Comparison of ENCODE assay signal across 14 mouse cellular contexts in the genomic region with DNA sequence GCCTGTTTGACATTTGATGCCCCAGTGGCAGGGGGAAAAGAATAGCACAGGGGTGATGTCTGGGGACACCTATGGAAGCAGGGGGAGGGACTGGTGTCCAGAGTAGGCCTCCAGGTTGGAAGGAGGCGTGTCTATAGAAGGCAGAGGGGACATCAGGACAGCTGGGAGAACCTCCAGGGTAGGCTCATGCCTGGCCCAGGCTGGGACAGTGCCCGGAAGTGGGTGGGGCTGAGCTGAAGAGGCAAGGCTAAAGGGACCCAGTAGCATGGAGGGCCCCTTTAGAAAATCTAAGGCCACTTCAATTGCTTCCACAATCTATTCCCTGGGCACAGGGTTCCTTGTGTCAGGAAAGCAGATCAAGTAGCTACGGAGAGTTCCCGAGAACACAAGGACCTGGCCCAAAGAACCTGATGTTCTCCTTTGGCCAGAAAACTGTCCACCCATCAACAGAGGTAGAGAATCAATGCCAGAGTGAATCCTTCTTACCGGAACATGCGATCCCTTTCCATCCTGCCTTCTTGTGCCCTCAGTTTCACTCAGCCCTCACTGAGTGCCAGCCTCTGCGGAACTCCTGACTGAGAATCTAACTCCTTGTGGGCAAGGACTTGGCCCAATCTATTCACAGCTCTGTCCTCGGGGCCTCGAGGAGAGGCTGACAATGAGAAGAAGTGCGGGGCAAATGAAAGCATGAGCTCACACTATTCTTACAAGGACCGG. TPM values are rescaled to one million over a fixed set of nuclear protein-coding genes. Genes with fewer than 3 reads are reported as not detected.
DNase-seq lines count a peak whose midpoint lies in the region; ATAC-seq and TF ChIP-seq lines count a peak whose summit lies in the region.
"Had no signal": no experiment of that assay in that cellular context is flagged by ENCODE, and none has a peak within 500 bp of the region (broad histone marks: within the 10 kb centered on the region; RNA-seq: fewer than 3 reads in every experiment).

No protein-coding gene starts in this region.

- H3K27ac ChIP-seq in midbrain, embryonic 11.5 days (ENCODE audit: low read depth, low read length) = no peak overlapping the region
- no peak overlapping the region for H3K27ac ChIP-seq in midbrain, embryonic 10.5 days (replicated peaks)
- no peak overlapping the region for H3K27ac ChIP-seq in heart, postnatal 0 days (ENCODE audit: low read depth)
- H3K27ac ChIP-seq: hindbrain, embryonic 14.5 days; liver, embryonic 12.5 days; stomach, embryonic 15.5 days had no signal

- ATAC-seq in midbrain, embryonic 11.5 days (ENCODE audit: low FRiP score) = no peak
- peak; percentile 25; the same call in 1 of the 2 replicates for ATAC-seq in heart, postnatal 0 days (ENCODE audit: insufficient read depth, low read depth)
- ATAC-seq: liver, embryonic 12.5 days had no signal

- H3K9ac ChIP-seq in midbrain, embryonic 11.5 days (ENCODE audit: low read length) = no peak overlapping the region
- H3K9ac ChIP-seq in heart, postnatal 0 days (replicated peaks; ENCODE audit: low read depth, low read length) = no peak overlapping the region
- H3K9ac ChIP-seq: hindbrain, embryonic 14.5 days; liver, embryonic 12.5 days; stomach, embryonic 15.5 days had no signal

- peak; percentile 48 for DNase-seq in adrenal gland, adult 2 months
- DNase-seq in adrenal gland, adult 8-10 months = no peak
- peak; percentile 75 for DNase-seq in midbrain, embryonic 11.5 days (ENCODE audit: low spot score, missing footprints)
- no peak for DNase-seq in midbrain, embryonic 10.5 days (ENCODE audit: low spot score)
- no peak for DNase-seq in heart, postnatal 0 days (ENCODE audit: low spot score)
- peak; percentile 92 for DNase-seq in skeletal muscle tissue, adult 2 months (ENCODE audit: low read depth, low spot score)
- DNase-seq in spleen, adult 12 weeks (ENCODE audit: low spot score) = no peak
- no peak for DNase-seq in kidney, postnatal 14 days
- DNase-seq: cerebellum, adult 2 months; right cerebral cortex, postnatal 4 days had no signal

- TF ChIP-seq EP300 in heart, postnatal 0 days (IDR thresholded peaks at IDR 0.05; ENCODE audit: low read depth) = no peak

- H3K27me3 ChIP-seq in midbrain, embryonic 11.5 days (ENCODE audit: control insufficient read depth, insufficient read depth, low read length) = peaks cover 9% of the 10 kb centered on the region
- H3K27me3 ChIP-seq in midbrain, embryonic 10.5 days (ENCODE audit: low read depth, poor library complexity, severe bottlenecking) = peaks cover 44% of the 10 kb centered on the region
- H3K27me3 ChIP-seq in heart, postnatal 0 days (ENCODE audit: control insufficient read depth, insufficient read depth, low read length) = peaks cover 21% of the 10 kb centered on the region

- H3K4me2 ChIP-seq in midbrain, embryonic 11.5 days = no peak overlapping the region
- no peak overlapping the region for H3K4me2 ChIP-seq in heart, postnatal 0 days (ENCODE audit: low read depth, low read length)
- H3K4me2 ChIP-seq: hindbrain, embryonic 14.5 days; liver, embryonic 12.5 days; stomach, embryonic 15.5 days had no signal

- H3K9me3 ChIP-seq in midbrain, embryonic 11.5 days (ENCODE audit: control insufficient read depth, low read length) = no peaks in the 10 kb centered on the region
- no peaks in the 10 kb centered on the region for H3K9me3 ChIP-seq in midbrain, embryonic 10.5 days (replicated peaks)
- no peaks in the 10 kb centered on the region for H3K9me3 ChIP-seq in heart, postnatal 0 days (replicated peaks; ENCODE audit: control insufficient read depth, low read length)
- H3K9me3 ChIP-seq: liver, embryonic 12.5 days; stomach, embryonic 15.5 days had no signal

- WGBS in midbrain, embryonic 11.5 days = 78% methylated on average over 11 of the region's 11 CpGs
- 83% methylated on average over 11 of the region's 11 CpGs for WGBS in midbrain, embryonic 10.5 days
- WGBS in heart, postnatal 0 days = 75% methylated on average over 11 of the region's 11 CpGs

- TF ChIP-seq CTCF in heart, postnatal 0 days (IDR thresholded peaks at IDR 0.05; ENCODE audit: low read depth) = no peak

- H3K36me3 ChIP-seq in midbrain, embryonic 11.5 days (ENCODE audit: control insufficient read depth, insufficient read depth, low read length) = no peaks in the 10 kb centered on the region
- no peaks in the 10 kb centered on the region for H3K36me3 ChIP-seq in midbrain, embryonic 10.5 days
- H3K36me3 ChIP-seq in heart, postnatal 0 days (replicated peaks; ENCODE audit: control insufficient read depth, insufficient read depth, low read length) = no peaks in the 10 kb centered on the region
- H3K36me3 ChIP-seq: liver, embryonic 12.5 days; stomach, embryonic 15.5 days had no signal

- peaks cover 10% of the 10 kb centered on the region for H3K4me1 ChIP-seq in midbrain, embryonic 11.5 days (ENCODE audit: control insufficient read depth, insufficient read depth, low read length)
- H3K4me1 ChIP-seq in midbrain, embryonic 10.5 days = peaks cover 32% of the 10 kb centered on the region
- H3K4me1 ChIP-seq in heart, postnatal 0 days (ENCODE audit: control insufficient read depth, insufficient read depth) = peaks cover 16% of the 10 kb centered on the region

- no peak overlapping the region for H3K4me3 ChIP-seq in midbrain, embryonic 11.5 days (ENCODE audit: low read depth, low read length)
- no peak overlapping the region for H3K4me3 ChIP-seq in midbrain, embryonic 10.5 days
- no peak overlapping the region for H3K4me3 ChIP-seq in heart, postnatal 0 days (ENCODE audit: low read depth, low read length)
- H3K4me3 ChIP-seq: liver, embryonic 12.5 days; stomach, embryonic 15.5 days had no signal

RNA-seq across cellular contexts. Expression of gene Foxo6, which starts 4.1 kb away (rescaled TPM):
- 1 to 10 TPM in 1 of 2 experiments, under 1 TPM in 1; 0.58 to 2.8 TPM for total RNA-seq in adrenal gland, adult 2 months (2021)
- 2.2 and 3.6 TPM in 2 replicates for polyA plus RNA-seq in adrenal gland, adult 2 months (2012; rRNA removed)
- 1 to 10 TPM in 2 of 4 experiments, under 1 TPM in 2; 0.90 to 1.6 (median 1.1) TPM for total RNA-seq in adrenal gland, adult 8-10 months (2022)
- 0.11 and 0.25 TPM in 2 replicates for polyA plus RNA-seq in midbrain, embryonic 11.5 days (2014; fragmentation: Nextera tagmentation; extraction: Ambion mirVana)
- polyA plus RNA-seq in midbrain, embryonic 10.5 days (2016; fragmentation: Nextera tagmentation; extraction: Ambion mirVana) = 0.07 TPM in 2 replicates
- total RNA-seq in heart, postnatal 0 days (2014; rRNA removed; ENCODE audit: low replicate concordance) = 1.8 and 4.0 TPM in 2 replicates
- 0.19 and 0.38 TPM in 2 replicates for polyA plus RNA-seq in heart, postnatal 0 days (2015; fragmentation: Nextera tagmentation; extraction: Ambion mirVana)
- total RNA-seq: megakaryocyte, adult 5-6 weeks had no signal
- polyA plus RNA-seq: liver, embryonic 12.5 days had no signal

Comparison
In these comparisons a context has a peak if more than half of its experiments do, and no peak if none do; other contexts are left out.
1. DNase-seq: peak in adrenal gland, adult 2 months (single experiment), midbrain, embryonic 11.5 days (single experiment) and skeletal muscle tissue, adult 2 months (single experiment); none in adrenal gland, adult 8-10 months (single experiment), midbrain, embryonic 10.5 days (single experiment), heart, postnatal 0 days (single experiment), spleen, adult 12 weeks (single experiment) and kidney, postnatal 14 days (single experiment).